Mouse (Mus musculus) megakaryocyte, embryonic 14.5 days (primary cell): Measurements from ENCODE around the gene Kif1b. TPM values are rescaled to one million over a fixed set of nuclear protein-coding genes. Genes with fewer than 3 reads are reported as not detected.

Source experiments
- H3K27me3 ChIP-seq: replicated peaks from 2 replicates; pipeline ENCODE3; 2012; ENCODE audit warnings: inconsistent platforms
- H3K36me3 ChIP-seq: replicated peaks from 2 replicates; pipeline ENCODE3; 2012; ENCODE audit warnings: low read length, inconsistent platforms, mixed read lengths
- H3K4me1 ChIP-seq: 2 replicates; pipeline ENCODE4 v1.6.1; 2012; ENCODE audit warnings: inconsistent platforms
- H3K4me3 ChIP-seq: replicated peaks from 2 replicates; pipeline ENCODE3; 2012; ENCODE audit warnings: moderate library complexity, mild to moderate bottlenecking, inconsistent platforms
- H3K9me3 ChIP-seq: 2 replicates; pipeline ENCODE4 v1.6.1; 2012; ENCODE audit warnings: inconsistent platforms
- FLI1 ChIP-seq: IDR thresholded peaks from 2 replicates; pipeline ENCODE4 v1.6.1; 2012; ENCODE audit warnings: low read length, inconsistent platforms, mixed read lengths
- GATA1 ChIP-seq: IDR thresholded peaks from 3 replicates; pipeline ENCODE4 v1.6.1; 2012; ENCODE audit warnings: mixed read lengths, low read length, inconsistent platforms, borderline replicate concordance
- polyA plus RNA-seq: library from polyadenylated mRNA; stranded (reverse); fragments of >175 nt; gene quantifications from 2 replicates; pipeline ENCODE4 v1.2.3, GENCODE M21; 2012; ENCODE audit warnings: low replicate concordance; ENCODE audit not compliant: insufficient read depth

Kif1b gene
- polyA plus RNA-seq, 1 experiment, result 0.87 TPM

DNA sequence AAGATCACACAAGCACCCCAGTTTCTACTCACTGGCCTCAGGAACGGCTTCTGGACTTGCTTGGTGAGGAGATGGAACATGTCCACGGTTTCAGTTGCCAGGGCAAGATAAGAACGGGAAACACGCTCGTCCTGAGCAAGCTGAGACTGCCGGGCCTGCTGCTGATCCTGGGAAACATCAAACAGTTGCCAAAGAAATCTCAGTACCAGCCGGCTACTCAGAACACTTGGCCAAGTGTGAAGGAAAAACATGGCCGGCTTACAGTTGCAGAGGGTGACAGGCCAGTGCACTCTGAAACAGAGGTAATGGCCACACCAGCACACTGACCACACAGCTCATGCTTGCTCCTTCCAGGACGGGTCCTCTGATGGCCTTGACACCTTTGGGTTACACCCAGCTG, 29.9 kb upstream of the Kif1b start:
- Histone ChIP-seq H3K4me1 (peaks cover 23% of the 10 kb centered on the region), H3K27me3 (no peaks in the 10 kb centered on the region), H3K4me3 (no peak overlapping the region), H3K9me3 (no peaks in the 10 kb centered on the region), H3K36me3 (peaks cover 96% of the 10 kb centered on the region)
- no peak for TF ChIP-seq FLI1
- no peak for TF ChIP-seq GATA1

DNA sequence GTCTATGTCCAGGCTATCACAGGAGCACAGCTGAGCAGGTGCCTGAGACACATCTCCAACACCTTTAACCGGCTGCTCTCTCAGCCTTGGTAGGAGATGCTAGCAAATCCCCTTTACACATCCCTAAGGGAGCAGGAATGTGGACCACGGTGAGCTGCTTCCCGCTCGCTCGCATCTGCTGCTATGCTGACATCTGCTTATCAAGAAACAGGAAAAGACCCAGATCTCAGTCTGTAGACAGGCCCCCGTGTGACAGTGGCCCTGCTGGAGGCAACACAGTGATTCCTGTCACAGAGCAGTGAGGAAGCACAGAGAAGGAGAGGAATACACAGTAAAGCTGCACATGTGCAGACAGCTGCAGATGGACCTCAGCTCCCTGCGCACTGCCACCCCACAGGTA, 28.8 kb upstream of the Kif1b start:
- H3K27me3 ChIP-seq, result no peaks in the 10 kb centered on the region
- H3K36me3 ChIP-seq, result peaks cover 93% of the 10 kb centered on the region
- no peak overlapping the region for H3K4me3 ChIP-seq
- H3K4me1 ChIP-seq, result peaks cover 20% of the 10 kb centered on the region
- TF ChIP-seq GATA1 (no peak), FLI1 (no peak)
- H3K9me3 ChIP-seq, result no peaks in the 10 kb centered on the region

GRCm38 (mm10) chr4:149334881-149335280, 27.4 kb upstream of the Kif1b start:
- TF ChIP-seq GATA1 (no peak), FLI1 (no peak)
- Histone ChIP-seq H3K36me3 (peaks cover 93% of the 10 kb centered on the region), H3K4me1 (peaks cover 5% of the 10 kb centered on the region), H3K27me3 (no peaks in the 10 kb centered on the region), H3K4me3 (no peak overlapping the region), H3K9me3 (no peaks in the 10 kb centered on the region)

DNA sequence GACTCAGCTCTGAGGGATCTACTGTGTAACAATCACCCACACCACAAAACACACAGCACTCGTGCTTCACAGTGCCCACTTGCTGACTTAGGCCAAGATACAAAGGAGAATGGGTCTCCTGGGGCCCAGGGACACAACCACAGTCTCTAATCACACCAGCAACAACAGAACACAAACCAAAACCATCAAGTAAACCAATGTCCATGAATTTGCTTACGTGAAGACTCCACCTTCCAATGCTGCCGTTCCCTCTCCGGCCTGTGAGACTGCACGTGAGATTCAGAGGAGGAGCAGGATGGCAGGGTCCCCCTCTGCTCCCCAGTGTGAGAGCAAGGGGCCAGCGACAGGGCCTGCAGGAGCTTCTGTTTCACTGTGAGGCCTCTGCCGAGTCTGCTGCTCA, 25.2 kb upstream of the Kif1b start:
- peaks cover 94% of the 10 kb centered on the region for H3K36me3 ChIP-seq
- TF ChIP-seq GATA1 (no peak), FLI1 (no peak)

DNA sequence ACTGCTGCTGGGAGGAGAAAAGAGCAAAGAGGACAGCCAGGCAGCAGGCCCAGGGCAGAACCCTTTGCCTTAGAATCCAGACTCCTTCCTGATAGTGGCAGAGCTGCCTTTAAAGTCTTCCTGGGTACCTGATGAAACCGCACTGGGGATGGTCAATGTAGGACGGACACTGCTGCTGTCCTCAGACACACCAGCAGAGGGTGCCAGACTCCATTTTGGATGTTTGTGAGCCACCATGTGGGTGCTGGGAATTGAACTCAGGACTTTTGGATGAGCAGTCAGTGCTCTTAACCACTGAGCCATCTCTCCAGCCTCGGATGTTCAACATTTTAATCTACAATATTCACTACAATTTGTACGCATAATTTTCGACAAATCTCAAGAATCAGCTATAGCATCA, 23.0 kb upstream of the Kif1b start:
- peaks cover 79% of the 10 kb centered on the region for H3K36me3 ChIP-seq
- H3K4me1 ChIP-seq, result no peaks in the 10 kb centered on the region
- H3K9me3 ChIP-seq, result no peaks in the 10 kb centered on the region
- no peak overlapping the region for H3K4me3 ChIP-seq
- TF ChIP-seq GATA1, result no peak
- TF ChIP-seq FLI1, result no peak
- H3K27me3 ChIP-seq, result no peaks in the 10 kb centered on the region

More for the DNA sequence above, 25.2 kb upstream of the Kif1b start:
- Histone ChIP-seq H3K4me3 (no peak overlapping the region), H3K4me1 (no peaks in the 10 kb centered on the region), H3K9me3 (no peaks in the 10 kb centered on the region), H3K27me3 (no peaks in the 10 kb centered on the region)

DNA sequence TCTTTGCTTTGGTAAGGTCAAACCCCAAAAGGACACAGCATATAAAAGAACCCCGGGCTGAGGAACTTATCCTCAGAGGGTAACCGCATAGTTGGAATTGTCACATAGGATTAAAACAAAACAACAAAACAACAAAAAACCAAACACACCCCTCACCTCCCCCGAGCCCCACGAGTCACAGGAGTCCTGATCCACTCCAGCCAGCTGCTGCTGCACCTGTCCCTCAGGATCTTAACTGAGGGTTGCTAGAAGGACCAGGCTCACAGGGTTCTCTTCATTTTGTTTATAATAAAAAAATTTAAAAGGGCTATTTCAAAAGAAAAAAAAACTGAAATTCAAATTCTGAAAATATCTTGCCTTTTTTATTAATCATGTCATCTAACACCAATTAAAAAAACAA, 21.2 kb upstream of the Kif1b start:
- TF ChIP-seq GATA1 (no peak), FLI1 (no peak)
- H3K36me3 ChIP-seq, result peaks cover 62% of the 10 kb centered on the region

GRCm38 (mm10) chr4:149327281-149327680, 19.8 kb upstream of the Kif1b start:
- Histone ChIP-seq H3K27me3 (no peaks in the 10 kb centered on the region), H3K4me3 (no peak overlapping the region), H3K36me3 (peaks cover 49% of the 10 kb centered on the region), H3K4me1 (no peaks in the 10 kb centered on the region), H3K9me3 (no peaks in the 10 kb centered on the region)
- TF ChIP-seq FLI1 (no peak), GATA1 (no peak)

More for the DNA sequence above, 21.2 kb upstream of the Kif1b start:
- no peaks in the 10 kb centered on the region for H3K9me3 ChIP-seq
- H3K4me1 ChIP-seq, result no peaks in the 10 kb centered on the region
- no peak overlapping the region for H3K4me3 ChIP-seq
- no peaks in the 10 kb centered on the region for H3K27me3 ChIP-seq

DNA sequence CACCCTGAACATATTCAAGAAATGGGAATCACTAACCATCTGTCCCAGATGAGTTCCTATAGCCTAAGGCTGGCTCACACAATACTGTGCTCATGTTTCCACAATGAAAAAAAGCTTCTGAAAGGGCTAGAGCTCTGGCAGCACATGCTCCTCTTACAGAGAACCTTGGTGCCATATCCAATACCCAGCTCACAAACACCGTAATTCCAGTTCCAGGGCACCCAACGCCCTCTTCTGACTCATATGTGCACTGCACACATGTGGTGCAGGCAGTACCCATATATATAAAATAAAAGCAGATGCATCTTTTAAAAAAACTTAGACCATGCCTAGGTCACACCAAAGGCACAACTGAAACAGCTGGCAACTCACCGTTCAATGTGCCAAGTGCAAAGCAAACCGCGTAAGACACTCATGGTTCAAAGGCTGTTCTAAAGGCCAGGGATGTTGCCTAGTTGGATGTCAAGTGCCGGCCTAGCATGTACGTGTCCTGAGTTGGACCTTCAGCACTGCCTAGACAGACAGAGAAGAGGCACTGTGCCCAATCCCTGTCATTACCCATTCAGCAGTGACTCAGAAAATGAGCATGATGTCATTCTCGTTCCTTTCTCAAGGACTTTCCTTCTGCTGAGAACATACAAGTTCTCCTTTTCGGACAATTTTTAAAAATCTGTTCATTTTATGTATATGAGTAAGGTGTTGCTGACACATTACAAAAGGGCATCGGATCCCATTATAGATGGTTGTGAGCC, 18.1 kb upstream of the Kif1b start:
- peaks cover 2% of the 10 kb centered on the region for H3K27me3 ChIP-seq
- TF ChIP-seq GATA1 (no peak), FLI1 (no peak)
- no peaks in the 10 kb centered on the region; the same call in 1 of the 2 replicates for H3K4me1 ChIP-seq

GRCm38 (mm10) chr4:149323730-149324129, 16.2 kb upstream of the Kif1b start:
- H3K27me3 ChIP-seq, result peaks cover 5% of the 10 kb centered on the region
- no peak for TF ChIP-seq GATA1
- no peak for TF ChIP-seq FLI1
- no peak overlapping the region for H3K4me3 ChIP-seq
- 0 out of 2 replicates have a peak, but pooled peaks cover 4% of the 10 kb centered on the region for H3K9me3 ChIP-seq
- peaks cover 16% of the 10 kb centered on the region for H3K36me3 ChIP-seq
- H3K4me1 ChIP-seq, result no peaks in the 10 kb centered on the region; the same call in 1 of the 2 replicates

More for the DNA sequence above, 18.1 kb upstream of the Kif1b start:
- Histone ChIP-seq H3K36me3 (peaks cover 34% of the 10 kb centered on the region), H3K4me3 (no peak overlapping the region), H3K9me3 (0 out of 2 replicates have a peak, but pooled peaks cover 4% of the 10 kb centered on the region)

DNA sequence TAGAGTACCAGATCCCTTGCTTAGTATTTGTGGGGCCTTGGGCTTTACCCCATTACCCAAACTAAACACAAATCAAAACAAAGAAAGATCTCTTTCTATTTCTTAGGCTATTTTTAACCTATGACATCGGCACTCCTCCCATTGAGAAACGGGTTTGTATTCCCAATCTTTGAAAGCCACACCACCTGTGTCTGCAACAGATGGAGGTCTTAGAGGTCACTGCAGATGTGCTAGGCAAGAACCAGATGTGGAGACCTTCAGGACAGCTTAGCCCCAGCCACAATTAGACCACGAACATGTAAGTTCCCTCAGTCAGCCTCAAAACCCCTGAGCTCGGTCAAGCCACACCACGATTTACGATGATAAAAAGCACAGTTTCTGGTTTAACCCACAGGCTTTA, 15.2 kb upstream of the Kif1b start:
- H3K4me1 ChIP-seq, result no peaks in the 10 kb centered on the region; the same call in 1 of the 2 replicates
- H3K36me3 ChIP-seq, result peaks cover 7% of the 10 kb centered on the region

More for the DNA sequence above, 15.2 kb upstream of the Kif1b start:
- H3K9me3 ChIP-seq, result 0 out of 2 replicates have a peak, but pooled peaks cover 4% of the 10 kb centered on the region
- no peak overlapping the region for H3K4me3 ChIP-seq
- H3K27me3 ChIP-seq, result peaks cover 8% of the 10 kb centered on the region
- no peak for TF ChIP-seq GATA1
- TF ChIP-seq FLI1, result no peak
